Mouse (Mus musculus) small intestine, adult 2 months (tissue): ENCODE measurements around the gene Ldlrad2.

Experiments
- CTCF ChIP-seq: fragments of 200-500 bp; IDR thresholded peaks from 2 replicates; pipeline ENCODE4 v1.5.1; 2012; ENCODE audit warnings: low read depth, mild to moderate bottlenecking, control low read depth, inconsistent platforms, low read length, moderate library complexity, mixed read lengths; ENCODE audit not compliant: insufficient replicate concordance, insufficient read length; ENCODE audit errors: extremely low read depth
- POLR2A ChIP-seq: fragments of 200-500 bp; IDR thresholded peaks from 2 replicates; pipeline ENCODE4 v1.6.1; 2012; ENCODE audit warnings: low read depth, mild to moderate bottlenecking, control low read depth, inconsistent platforms, low read length, moderate library complexity

DNA sequence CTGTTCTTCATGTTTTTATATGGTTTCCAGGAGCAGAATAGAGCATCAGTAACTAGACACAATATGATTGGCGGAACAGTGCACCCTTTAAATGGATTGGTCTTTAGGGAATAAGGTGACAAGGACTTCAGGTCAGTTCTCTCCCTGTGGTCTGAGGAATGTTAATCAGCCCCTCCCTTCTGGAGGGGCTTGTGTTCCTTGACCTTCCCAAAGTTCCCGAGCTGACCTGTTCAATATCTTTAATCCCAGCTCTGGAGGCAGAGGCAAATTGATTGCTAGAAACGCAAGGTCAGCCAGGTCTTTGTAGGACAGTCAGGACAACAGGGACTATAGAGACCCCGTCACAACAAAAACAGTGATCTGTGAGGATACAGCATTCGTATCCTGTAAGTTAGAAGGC, 24.2 kb upstream of the Ldlrad2 start:
- TF ChIP-seq CTCF (no peak), POLR2A (no peak)
